Mouse (Mus musculus) CH12.LX (cell line): ENCODE results near the gene Kif19a. TPM values are rescaled to one million over a fixed set of nuclear protein-coding genes. Genes with fewer than 3 reads are reported as not detected.

Source experiments
- DNase-seq: peaks from one replicate; pipeline ENCODE4 v3.0.0-alpha.2; 2013; ENCODE audit errors: extremely low read depth
- H3K27ac ChIP-seq: 2 replicates; pipeline ENCODE4 v1.5.1; 2012; ENCODE audit warnings: low read depth, mild to moderate bottlenecking, control low read depth, moderate library complexity; ENCODE audit not compliant: insufficient read depth
- H3K27me3 ChIP-seq: replicated peaks from 2 replicates; pipeline ENCODE3; 2012; ENCODE audit warnings: inconsistent platforms
- H3K36me3 ChIP-seq, 2 experiments: replicated peaks in 1 of 2; 2 replicates each; pipeline versions ENCODE3 to v1.6.1; 2012; ENCODE audit warnings: inconsistent platforms in 1 of 2, low read length in 1 of 2, mild to moderate bottlenecking in 1 of 2, mixed read lengths in 1 of 2, moderate library complexity in 1 of 2; ENCODE audit not compliant: control insufficient read depth in 1 of 2, insufficient read depth in 1 of 2
- H3K4me1 ChIP-seq, 2 experiments: 2 replicates each; pipeline ENCODE4 v1.6.1; 2012; ENCODE audit warnings: inconsistent platforms in 1 of 2, moderate library complexity in 1 of 2; ENCODE audit not compliant: insufficient read depth in 2 of 2, control insufficient read depth in 1 of 2
- H3K4me2 ChIP-seq: 2 replicates; pipeline ENCODE4 v1.6.1; 2012; ENCODE audit warnings: low read depth, mild to moderate bottlenecking, control low read depth; ENCODE audit not compliant: poor library complexity, insufficient read depth, severe bottlenecking
- H3K4me3 ChIP-seq, 3 experiments: fragments of 150-350 bp in 1 of 3; sonication (generic) in 1 of 3; replicated peaks in 1 of 3; 2 replicates each; pipeline versions ENCODE3 to v1.5.1; 2011 to 2012; ENCODE audit warnings: low read depth in 2 of 3, low read length in 2 of 3, mild to moderate bottlenecking in 2 of 3, moderate library complexity in 2 of 3, control low read depth in 1 of 3, improper control_type of control experiment in 1 of 3, inconsistent platforms in 1 of 3, mixed read lengths in 1 of 3; ENCODE audit not compliant: poor library complexity in 1 of 3
- H3K79me2 ChIP-seq: replicated peaks from 2 replicates; pipeline ENCODE4 v1.6.1; 2012; ENCODE audit warnings: mild to moderate bottlenecking, moderate library complexity; ENCODE audit not compliant: control insufficient read depth, poor library complexity, insufficient read depth, severe bottlenecking; ENCODE audit errors: extremely low read depth
- H3K9ac ChIP-seq: 2 replicates; pipeline ENCODE4 v1.6.1; 2012; ENCODE audit warnings: low read depth, mild to moderate bottlenecking, control low read depth, moderate library complexity; ENCODE audit not compliant: insufficient read depth
- H3K9me3 ChIP-seq: replicated peaks from 2 replicates; pipeline ENCODE3; 2012; ENCODE audit warnings: low read length, inconsistent platforms, mixed read lengths
- BHLHE40 ChIP-seq: IDR thresholded peaks from 2 replicates; pipeline ENCODE4 v1.6.1; 2011; ENCODE audit warnings: mild to moderate bottlenecking, low read depth, low read length, improper control_type of control experiment
- CTCF ChIP-seq, 2 experiments: IDR thresholded peaks in 1 of 2; conservative IDR thresholded peaks in 1 of 2; 2 replicates each; pipeline ENCODE4 v1.5.1; 2011 to 2012; ENCODE audit warnings: low read depth in 2 of 2, low read length in 2 of 2, improper control_type of control experiment in 1 of 2, inconsistent platforms in 1 of 2, mild to moderate bottlenecking in 1 of 2, moderate library complexity in 1 of 2
- E2F4 ChIP-seq: IDR thresholded peaks from 2 replicates; pipeline ENCODE4 v1.6.1; 2011; ENCODE audit warnings: low read depth, low read length, improper control_type of control experiment; ENCODE audit not compliant: insufficient replicate concordance
- EP300 ChIP-seq: IDR thresholded peaks from 2 replicates; pipeline ENCODE4 v1.6.1; 2011; ENCODE audit warnings: low read length, improper control_type of control experiment
- ETS1 ChIP-seq: conservative IDR thresholded peaks from 2 replicates; pipeline ENCODE4 v1.6.1; 2012; ENCODE audit warnings: low read depth, mild to moderate bottlenecking, inconsistent platforms, low read length, improper control_type of control experiment, moderate library complexity
- IRF4 ChIP-seq: IDR thresholded peaks from 2 replicates; pipeline ENCODE4 v1.6.1; 2014; ENCODE audit warnings: low read depth, mild to moderate bottlenecking, inconsistent platforms, low read length, improper control_type of control experiment
- JUN ChIP-seq: IDR thresholded peaks from 2 replicates; pipeline ENCODE4 v1.6.1; 2011; ENCODE audit warnings: low read depth, mild to moderate bottlenecking, low read length, improper control_type of control experiment, moderate library complexity; ENCODE audit not compliant: insufficient read depth
- JUND ChIP-seq: conservative IDR thresholded peaks from 2 replicates; pipeline ENCODE4 v1.6.1; 2011; ENCODE audit warnings: low read depth, low read length, improper control_type of control experiment
- MAZ ChIP-seq: IDR thresholded peaks from 2 replicates; pipeline ENCODE4 v1.6.1; 2012; ENCODE audit warnings: low read depth, mild to moderate bottlenecking, inconsistent platforms, low read length, improper control_type of control experiment, moderate library complexity
- MEF2A ChIP-seq: IDR thresholded peaks from 2 replicates; pipeline ENCODE4 v1.6.1; 2014; ENCODE audit warnings: low read depth, mild to moderate bottlenecking, inconsistent platforms, low read length, improper control_type of control experiment, borderline replicate concordance
- NELFE ChIP-seq: IDR thresholded peaks from 2 replicates; pipeline ENCODE4 v1.6.1; 2011; ENCODE audit warnings: low read depth, low read length, improper control_type of control experiment
- PAX5 ChIP-seq: IDR thresholded peaks from 2 replicates; pipeline ENCODE4 v1.6.1; 2012; ENCODE audit warnings: low read length, inconsistent platforms, mixed read lengths
- POLR2A ChIP-seq: IDR thresholded peaks from 2 replicates; pipeline ENCODE4 v1.6.1; 2011; ENCODE audit warnings: low read depth, mild to moderate bottlenecking, improper control_type of control experiment, low read length
- POLR2AphosphoS2 ChIP-seq: IDR thresholded peaks from 2 replicates; pipeline ENCODE4 v1.6.1; 2011; ENCODE audit warnings: low read depth, low read length, improper control_type of control experiment
- RAD21 ChIP-seq: IDR thresholded peaks from 2 replicates; pipeline ENCODE4 v1.6.1; 2011; ENCODE audit warnings: low read depth, mild to moderate bottlenecking, low read length, improper control_type of control experiment, moderate library complexity
- RCOR1 ChIP-seq: conservative IDR thresholded peaks from 2 replicates; pipeline ENCODE4 v1.6.1; 2012; ENCODE audit warnings: low read depth, mild to moderate bottlenecking, inconsistent platforms, low read length, improper control_type of control experiment
- SIN3A ChIP-seq: IDR thresholded peaks from 2 replicates; pipeline ENCODE4 v1.6.1; 2012; ENCODE audit warnings: low read length, improper control_type of control experiment, inconsistent platforms
- TBP ChIP-seq: conservative IDR thresholded peaks from 2 replicates; pipeline ENCODE4 v1.6.1; 2011; ENCODE audit warnings: low read depth, low read length, improper control_type of control experiment
- TCF12 ChIP-seq: IDR thresholded peaks from 2 replicates; pipeline ENCODE4 v1.6.1; 2014; ENCODE audit warnings: low read depth, mild to moderate bottlenecking, inconsistent platforms, low read length, improper control_type of control experiment
- USF2 ChIP-seq: conservative IDR thresholded peaks from 2 replicates; pipeline ENCODE4 v1.6.1; 2011; ENCODE audit warnings: low read depth, low read length, improper control_type of control experiment
- ZKSCAN1 ChIP-seq: IDR thresholded peaks from 2 replicates; pipeline ENCODE4 v1.6.1; 2012; ENCODE audit warnings: low read depth, inconsistent platforms, low read length, improper control_type of control experiment, borderline replicate concordance
- ZMIZ1 ChIP-seq: IDR thresholded peaks from 2 replicates; pipeline ENCODE4 v1.6.1; 2012; ENCODE audit warnings: low read depth, mild to moderate bottlenecking, inconsistent platforms, low read length, improper control_type of control experiment
- ZNF384 ChIP-seq: IDR thresholded peaks from 2 replicates; pipeline ENCODE4 v1.6.1; 2012; ENCODE audit warnings: low read depth, low read length, improper control_type of control experiment, inconsistent platforms
- dilution Hi-C: fragments of 300-500 bp; cut with MboI; formaldehyde crosslinking; loops from 2 replicates; pipeline ENCODE4 v1.14.3; 2020; ENCODE audit warnings: low sequenced_read_pairs; ENCODE audit not compliant: extremely low pct_unique_long_range_greater_than_20kb, extremely low pct_ligation_motif_present
- in situ Hi-C: fragments of 300-500 bp; cut with MboI; formaldehyde crosslinking; loops from 3 replicates; pipeline ENCODE4 v1.14.3; 2019; ENCODE audit warnings: low sequenced_read_pairs, low pct_ligation_motif_present, low pct_unique_long_range_greater_than_20kb, mixed read lengths
- polyA plus RNA-seq: library from polyadenylated mRNA; unstranded; fragments of >175 nt; gene quantifications from 2 replicates; pipeline ENCODE4 v1.2.1, GENCODE M21; 2012; ENCODE audit warnings: low read depth; ENCODE audit not compliant: insufficient read length
- total RNA-seq, 2 experiments: library from RNA; depleted of rRNA; stranded (reverse); fragments of 300-350 nt in 1 of 2; fragments of >200 nt in 1 of 2; gene quantifications; 2 replicates each; pipeline ENCODE4 v1.2.3; 2012 to 2014

The Kif19a gene
- total and polyA plus RNA-seq, 3 experiments, result 1.4 to 8.2 (median 1.9) TPM

DNA sequence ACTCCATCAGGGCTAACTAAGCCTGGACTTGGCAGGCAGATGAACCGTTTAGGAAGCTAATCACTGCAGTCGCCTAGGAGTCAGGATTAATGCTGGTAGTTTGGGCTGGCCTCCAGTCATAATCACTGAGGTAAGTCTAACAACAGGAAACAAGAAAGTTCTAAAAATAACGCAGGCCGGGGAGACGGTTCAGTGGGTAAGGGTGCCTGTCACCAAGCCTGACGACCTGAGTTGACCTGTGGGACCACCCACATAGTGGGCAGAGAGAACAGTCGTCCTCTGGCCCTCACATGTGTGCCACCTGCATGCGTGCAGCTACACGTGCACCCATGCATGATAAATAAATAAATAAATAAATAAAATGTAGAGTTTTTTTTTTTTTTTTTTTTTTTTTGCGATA is 24.6 kb upstream of the Kif19a start:
- no peaks in the 10 kb centered on the region for H3K79me2 ChIP-seq
- peaks cover 5% of the 10 kb centered on the region for H3K27me3 ChIP-seq
- DNase-seq, result peak; percentile 75
- peak overlapping the region; percentile 11; the same call in 1 of the 2 replicates for H3K4me2 ChIP-seq
- dilution Hi-C loops (no loop called here), in situ Hi-C loops (no loop called here)
- H3K9ac ChIP-seq, result no peak overlapping the region
- no peak for TF ChIP-seq TBP
- peak; percentile 75 for TF ChIP-seq ZNF384
- TF ChIP-seq CTCF (conservative IDR thresholded peaks at IDR 0.05 in 1 of 2, IDR thresholded peaks at IDR 0.05 in 1 of 2; ENCODE audit: low read depth in 2 of 2, low read length in 2 of 2), result no peak
- no peak for TF ChIP-seq USF2
- TF ChIP-seq IRF4, result no peak
- peak; percentile 90 for TF ChIP-seq BHLHE40
- no peak for TF ChIP-seq ZKSCAN1
- peak; percentile 85 for TF ChIP-seq MEF2A
- TF ChIP-seq ETS1, result peak; percentile 33; the same call in 1 of the 2 replicates
- peaks cover 15 to 38% of the 10 kb centered on the region in 2 experiments for H3K4me1 ChIP-seq
- no peaks in the 10 kb centered on the region for H3K9me3 ChIP-seq
- H3K27ac ChIP-seq, result no peak overlapping the region
- H3K36me3 ChIP-seq, result no peaks in the 10 kb centered on the region
- no peak overlapping the region for H3K4me3 ChIP-seq

DNA sequence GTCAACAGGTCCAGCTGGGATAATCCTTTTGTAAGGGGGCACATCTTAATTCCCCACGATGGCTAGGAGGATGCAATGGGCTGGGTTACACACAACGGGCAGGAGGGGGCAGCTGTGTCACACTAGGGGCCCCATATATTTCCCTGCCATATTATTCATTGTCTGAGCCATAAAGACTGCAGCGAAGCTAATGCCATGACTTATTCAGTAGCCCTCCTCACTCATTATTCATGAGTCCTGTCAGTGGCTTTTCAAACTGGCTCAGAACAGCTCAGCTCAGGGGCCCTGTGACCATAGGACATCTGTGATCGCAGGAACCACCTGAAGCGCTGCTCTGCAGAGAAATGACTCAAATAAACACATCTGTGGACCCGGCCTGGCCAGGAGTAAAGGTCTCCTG is 23.7 kb upstream of the Kif19a start:
- in situ Hi-C loops, result no loop called here
- TF ChIP-seq PAX5, result no peak
- no peak for TF ChIP-seq SIN3A
- no peak for TF ChIP-seq MAZ
- TF ChIP-seq POLR2AphosphoS2, result no peak
- TF ChIP-seq ZKSCAN1, result no peak
- TF ChIP-seq CTCF (conservative IDR thresholded peaks at IDR 0.05 in 1 of 2, IDR thresholded peaks at IDR 0.05 in 1 of 2; ENCODE audit: low read depth in 2 of 2, low read length in 2 of 2), result peak in 1 of 2 experiments; percentile 41; a peak in 2 of 4 replicates
- TF ChIP-seq EP300, result peak; percentile 69; the same call in 1 of the 2 replicates
- TF ChIP-seq ZMIZ1, result no peak
- peak; percentile 62 for TF ChIP-seq ETS1
- no peak for TF ChIP-seq NELFE
- peak; percentile 38; the same call in 1 of the 2 replicates for TF ChIP-seq MEF2A
- TF ChIP-seq E2F4, result no peak
- peak; percentile 31 for TF ChIP-seq RAD21
- TF ChIP-seq JUN, result no peak
- peak; percentile 61 for TF ChIP-seq IRF4
- peak; percentile 44 for TF ChIP-seq BHLHE40
- no peak for TF ChIP-seq RCOR1
- no peak for TF ChIP-seq POLR2A
- peak; percentile 92 for TF ChIP-seq TCF12
- TF ChIP-seq JUND, result no peak
- Histone ChIP-seq H3K9me3 (no peaks in the 10 kb centered on the region), H3K27ac (no peak overlapping the region), H3K27me3 (peaks cover 5% of the 10 kb centered on the region), H3K79me2 (no peaks in the 10 kb centered on the region), H3K9ac (no peak overlapping the region), H3K4me2 (0 out of 2 replicates have a peak overlapping the region, but pooled peaks have one; percentile 2), H3K4me1 (peaks cover 15 to 44% of the 10 kb centered on the region in 2 experiments), H3K36me3 (no peaks in the 10 kb centered on the region), H3K4me3 (no peak overlapping the region)
- DNase-seq, result peak; percentile 74
- dilution Hi-C loops, result no loop called here
